Mouse (Mus musculus): ENCODE results near the gene Mns1. TPM values are rescaled to one million over a fixed set of nuclear protein-coding genes. Genes with fewer than 3 reads are reported as not detected.
"Not testable (repeated sequence)": the region's sequence is repeated elsewhere in the genome, so short reads cannot be mapped to it uniquely, and the experiment has no call there.

Mns1 gene
- total RNA-seq, 2 experiments from 2014 or later, result 223 to 555 TPM

- no peak for ATAC-seq (replicated peaks; ENCODE audit: low FRiP score, low TSS enrichment, poor library complexity, severe bottlenecking)
Measured at GRCm38 (mm10) chr9:72422753-72423152, 15.1 kb upstream of the Mns1 start.

- ATAC-seq (replicated peaks; ENCODE audit: low FRiP score, low TSS enrichment, poor library complexity, severe bottlenecking), result no peak
Measured at GRCm38 (mm10) chr9:72425300-72425850, 12.4 kb upstream of the Mns1 start.

GRCm38 (mm10) chr9:72427861-72428260 is 9.9 kb upstream of the Mns1 start:
- ATAC-seq (replicated peaks; ENCODE audit: low FRiP score, low TSS enrichment, poor library complexity, severe bottlenecking), result no peak

GRCm38 (mm10) chr9:72434876-72435275 is 2.9 kb upstream of the Mns1 start:
- ATAC-seq (replicated peaks; ENCODE audit: low FRiP score, low TSS enrichment, poor library complexity, severe bottlenecking), result no peak

GRCm38 (mm10) chr9:72438749-72439148 is 938 bp downstream of the Mns1 start:
- ATAC-seq (replicated peaks; ENCODE audit: low FRiP score, low TSS enrichment, poor library complexity, severe bottlenecking), result no peak

GRCm38 (mm10) chr9:72440358-72440757 is 2.5 kb downstream of the Mns1 start:
- ATAC-seq (replicated peaks; ENCODE audit: low FRiP score, low TSS enrichment, poor library complexity, severe bottlenecking), result no peak

GRCm38 (mm10) chr9:72440948-72441926 is 3.4 kb downstream of the Mns1 start:
- ATAC-seq (replicated peaks; ENCODE audit: low FRiP score, low TSS enrichment, poor library complexity, severe bottlenecking), result peak; percentile 70

GRCm38 (mm10) chr9:72441927-72442715 is 4.3 kb downstream of the Mns1 start:
- ATAC-seq (replicated peaks; ENCODE audit: low FRiP score, low TSS enrichment, poor library complexity, severe bottlenecking), result no peak

GRCm38 (mm10) chr9:72448026-72448425 is 10.2 kb downstream of the Mns1 start:
- ATAC-seq (replicated peaks; ENCODE audit: low FRiP score, low TSS enrichment, poor library complexity, severe bottlenecking), result peak; percentile 31; the same call in 1 of the 2 replicates

GRCm38 (mm10) chr9:72449367-72449766 is 11.6 kb downstream of the Mns1 start:
- peak; percentile 59 for ATAC-seq (replicated peaks; ENCODE audit: low FRiP score, low TSS enrichment, poor library complexity, severe bottlenecking)

GRCm38 (mm10) chr9:72449841-72450240 is 12.0 kb downstream of the Mns1 start:
- no peak for ATAC-seq (replicated peaks; ENCODE audit: low FRiP score, low TSS enrichment, poor library complexity, severe bottlenecking)

GRCm38 (mm10) chr9:72450363-72450762 is 12.6 kb downstream of the Mns1 start:
- no peak for ATAC-seq (replicated peaks; ENCODE audit: low FRiP score, low TSS enrichment, poor library complexity, severe bottlenecking)

- ATAC-seq (replicated peaks; ENCODE audit: low FRiP score, low TSS enrichment, poor library complexity, severe bottlenecking), result 0 out of 2 replicates have a peak, but pooled peaks have one; percentile 30
Measured at GRCm38 (mm10) chr9:72451111-72451510, 13.3 kb downstream of the Mns1 start.

- not testable (repeated sequence) for ATAC-seq (replicated peaks; ENCODE audit: low FRiP score, low TSS enrichment, poor library complexity, severe bottlenecking)
Measured at GRCm38 (mm10) chr9:72454281-72454680, 16.5 kb downstream of the Mns1 start.

- ATAC-seq (replicated peaks; ENCODE audit: low FRiP score, low TSS enrichment, poor library complexity, severe bottlenecking), result no peak
Measured at GRCm38 (mm10) chr9:72456374-72456773, 18.6 kb downstream of the Mns1 start.

- peak; percentile 81; the same call in 1 of the 2 replicates for ATAC-seq (replicated peaks; ENCODE audit: low FRiP score, low TSS enrichment, poor library complexity, severe bottlenecking)
Measured at GRCm38 (mm10) chr9:72458233-72458632, 20.4 kb downstream of the Mns1 start.

GRCm38 (mm10) chr9:72459703-72460102 is 21.9 kb downstream of the Mns1 start:
- ATAC-seq (replicated peaks; ENCODE audit: low FRiP score, low TSS enrichment, poor library complexity, severe bottlenecking), result no peak

- ATAC-seq (replicated peaks; ENCODE audit: low FRiP score, low TSS enrichment, poor library complexity, severe bottlenecking), result no peak
Measured at GRCm38 (mm10) chr9:72460767-72461166, 23.0 kb downstream of the Mns1 start.

- ATAC-seq (replicated peaks; ENCODE audit: low FRiP score, low TSS enrichment, poor library complexity, severe bottlenecking), result no peak
Measured at GRCm38 (mm10) chr9:72462427-72462826, 24.6 kb downstream of the Mns1 start.

GRCm38 (mm10) chr9:72464806-72465205 is 27.0 kb downstream of the Mns1 start:
- ATAC-seq (replicated peaks; ENCODE audit: low FRiP score, low TSS enrichment, poor library complexity, severe bottlenecking), result no peak

Data from megakaryocyte-erythroid progenitor cell, adult 5-6 weeks (primary cell).